Comparison of ENCODE assay signal across 9 mouse cellular contexts in the genomic region with DNA sequence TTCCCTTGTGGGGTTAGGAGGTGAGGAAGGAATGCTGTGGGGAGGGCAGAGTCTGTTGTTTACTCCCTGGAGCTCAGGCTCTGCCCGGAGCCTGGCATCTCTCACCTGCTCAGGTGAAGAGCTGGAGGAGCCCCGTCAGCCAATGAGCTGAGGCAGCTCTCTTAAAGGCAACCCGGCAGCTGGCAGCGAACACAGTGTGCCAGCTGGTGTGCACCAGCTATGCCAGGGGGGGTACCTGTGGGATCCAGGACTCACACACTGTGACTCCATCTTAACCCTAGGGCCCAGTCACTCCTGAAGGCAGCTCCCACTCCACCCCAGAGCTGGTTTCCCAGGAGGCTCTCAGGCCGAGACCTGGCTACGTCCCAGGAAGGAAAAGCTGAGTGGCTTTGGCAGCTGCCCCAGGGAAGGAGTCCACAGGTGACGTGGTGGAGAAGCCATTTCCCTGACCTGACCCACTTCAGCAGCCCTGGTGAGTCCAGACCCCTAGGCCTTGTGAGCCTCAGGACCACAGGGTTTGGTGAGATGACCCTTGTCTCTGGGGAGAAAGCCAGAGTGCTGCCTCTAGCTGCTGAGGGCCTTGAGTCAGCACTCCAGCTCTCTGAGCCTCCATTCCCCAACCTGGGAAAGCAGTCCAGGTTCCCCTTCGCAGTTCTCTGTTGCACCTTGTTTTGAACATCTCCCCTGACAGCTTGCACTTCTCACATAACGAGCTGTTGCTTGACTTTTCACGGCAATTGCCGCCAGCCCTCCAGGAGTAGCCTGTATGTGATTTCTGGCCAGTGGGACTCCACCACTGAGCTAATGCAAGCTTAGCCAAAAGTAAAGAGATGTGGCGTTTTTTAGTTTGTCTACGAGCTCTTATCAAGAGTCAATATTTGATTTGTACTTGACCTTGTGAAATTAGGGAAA. TPM values are rescaled to one million over a fixed set of nuclear protein-coding genes. Genes with fewer than 3 reads are reported as not detected.
DNase-seq lines count a peak whose midpoint lies in the region; ATAC-seq and TF ChIP-seq lines count a peak whose summit lies in the region.
"Had no signal": no experiment of that assay in that cellular context is flagged by ENCODE, and none has a peak within 500 bp of the region (broad histone marks: within the 10 kb centered on the region; RNA-seq: fewer than 3 reads in every experiment).

No protein-coding gene starts in this region.

- TF ChIP-seq EP300 in liver, postnatal 0 days (IDR thresholded peaks at IDR 0.05; ENCODE audit: low read depth) = no peak

- H3K4me1 ChIP-seq in midbrain, embryonic 11.5 days (ENCODE audit: control insufficient read depth, insufficient read depth, low read length) = no peaks in the 10 kb centered on the region
- no peaks in the 10 kb centered on the region for H3K4me1 ChIP-seq in midbrain, embryonic 16.5 days (ENCODE audit: control insufficient read depth, insufficient read depth, low read length)
- peaks cover 27% of the 10 kb centered on the region for H3K4me1 ChIP-seq in liver, postnatal 0 days (ENCODE audit: insufficient read depth)

- no peak overlapping the region for H3K4me3 ChIP-seq in midbrain, embryonic 11.5 days (ENCODE audit: low read depth, low read length)
- no peak overlapping the region for H3K4me3 ChIP-seq in midbrain, embryonic 16.5 days (ENCODE audit: low read depth, low read length)
- H3K4me3 ChIP-seq in gastrocnemius, adult 2 months = peak overlapping the region; percentile 13; the same call in 1 of the 2 replicates
- no peak overlapping the region for H3K4me3 ChIP-seq in liver, postnatal 0 days (ENCODE audit: low read depth, low read length)

- H3K4me2 ChIP-seq in midbrain, embryonic 11.5 days = no peak overlapping the region
- no peak overlapping the region for H3K4me2 ChIP-seq in midbrain, embryonic 16.5 days (ENCODE audit: low read length)
- no peak overlapping the region for H3K4me2 ChIP-seq in liver, postnatal 0 days (ENCODE audit: low read depth, low read length)

- no peaks in the 10 kb centered on the region for H3K9me3 ChIP-seq in midbrain, embryonic 11.5 days (ENCODE audit: control insufficient read depth, low read length)
- H3K9me3 ChIP-seq in midbrain, embryonic 16.5 days (replicated peaks; ENCODE audit: control insufficient read depth, low read length, poor library complexity, severe bottlenecking) = no peaks in the 10 kb centered on the region
- no peaks in the 10 kb centered on the region for H3K9me3 ChIP-seq in liver, postnatal 0 days (ENCODE audit: low read length)

- H3K36me3 ChIP-seq in midbrain, embryonic 11.5 days (ENCODE audit: control insufficient read depth, insufficient read depth, low read length) = no peaks in the 10 kb centered on the region
- H3K36me3 ChIP-seq in midbrain, embryonic 16.5 days (ENCODE audit: control insufficient read depth, insufficient read depth, low read length) = no peaks in the 10 kb centered on the region
- H3K36me3 ChIP-seq in liver, postnatal 0 days (replicated peaks; ENCODE audit: insufficient read depth, low read length) = no peaks in the 10 kb centered on the region

- no peak overlapping the region for H3K9ac ChIP-seq in midbrain, embryonic 11.5 days (ENCODE audit: low read length)
- no peak overlapping the region for H3K9ac ChIP-seq in midbrain, embryonic 16.5 days (ENCODE audit: low read depth, low read length)
- no peak overlapping the region for H3K9ac ChIP-seq in liver, postnatal 0 days (replicated peaks)

- DNase-seq in midbrain, embryonic 11.5 days (ENCODE audit: low spot score, missing footprints) = peak; percentile 57
- DNase-seq in gastrocnemius, adult 2 months = peak; percentile 70
- peak; percentile 13 for DNase-seq in liver, postnatal 0 days
- DNase-seq in urinary bladder, postnatal 14 days (ENCODE audit: low spot score) = peak; percentile 64
- DNase-seq in thymus, postnatal 0 days (ENCODE audit: low spot score) = no peak
- DNase-seq in spleen, postnatal 4 days (ENCODE audit: low spot score in 2 of 2) = no peak
- DNase-seq in frontal cortex, postnatal 36 days (ENCODE audit: low spot score in 2 of 2) = no peak
- DNase-seq: heart, adult 18-20 months had no signal

- H3K27me3 ChIP-seq in midbrain, embryonic 11.5 days (ENCODE audit: control insufficient read depth, insufficient read depth, low read length) = no peaks in the 10 kb centered on the region
- no peaks in the 10 kb centered on the region for H3K27me3 ChIP-seq in midbrain, embryonic 16.5 days (ENCODE audit: control insufficient read depth, insufficient read depth, low read depth, low read length)
- no peaks in the 10 kb centered on the region for H3K27me3 ChIP-seq in liver, postnatal 0 days (ENCODE audit: insufficient read depth, low read length)

- ATAC-seq in midbrain, embryonic 11.5 days (ENCODE audit: low FRiP score) = no peak
- ATAC-seq in midbrain, embryonic 16.5 days = no peak
- ATAC-seq in liver, postnatal 0 days = peak; percentile 56

- intact Hi-C loops in gastrocnemius, adult 2 months (cut with DNase I) = no loop called here

- H3K27ac ChIP-seq in midbrain, embryonic 11.5 days (ENCODE audit: low read depth, low read length) = no peak overlapping the region
- H3K27ac ChIP-seq in midbrain, embryonic 16.5 days (ENCODE audit: low read length) = no peak overlapping the region
- peak overlapping the region; percentile 48 for H3K27ac ChIP-seq in gastrocnemius, adult 2 months
- 0 out of 2 replicates have a peak overlapping the region, but pooled peaks have one; percentile 26 for H3K27ac ChIP-seq in liver, postnatal 0 days (ENCODE audit: low read depth)

- WGBS in midbrain, embryonic 11.5 days = 74% methylated on average over 13 of the region's 13 CpGs
- WGBS in midbrain, embryonic 16.5 days = 75% methylated on average over 13 of the region's 13 CpGs
- 69% methylated on average over 13 of the region's 13 CpGs for WGBS in liver, postnatal 0 days (ENCODE audit: insufficient replicate concordance)

- TF ChIP-seq CTCF in gastrocnemius, adult 2 months (IDR thresholded peaks at IDR 0.05) = no peak
- no peak for TF ChIP-seq CTCF in liver, postnatal 0 days (IDR thresholded peaks at IDR 0.05; ENCODE audit: low read depth)

RNA-seq across cellular contexts. Expression of a gene that starts 35.6 kb away (rescaled TPM):
- 13.9 and 14.0 TPM in 2 replicates for polyA plus RNA-seq in midbrain, embryonic 11.5 days (2014; fragmentation: Nextera tagmentation; extraction: Ambion mirVana)
- 17.7 and 18.4 TPM in 2 replicates for polyA plus RNA-seq in midbrain, embryonic 16.5 days (2015; fragmentation: Nextera tagmentation; extraction: Ambion mirVana)
- total RNA-seq in gastrocnemius, adult 2 months (2021) = 10 to 100 TPM; 90.4 to 98.4 TPM
- 10.8 and 11.0 TPM in 2 replicates for polyA plus RNA-seq in liver, postnatal 0 days (2015; fragmentation: Nextera tagmentation; extraction: Ambion mirVana)
- 17.1 and 22.8 TPM in 2 replicates for polyA plus RNA-seq in thymus, postnatal 0 days (2015; fragmentation: Nextera tagmentation; extraction: Ambion mirVana)

Comparison
In these comparisons a context has a peak if more than half of its experiments do, and no peak if none do; other contexts are left out.
1. DNase-seq: peak in midbrain, embryonic 11.5 days (single experiment), gastrocnemius, adult 2 months (single experiment), liver, postnatal 0 days (single experiment) and urinary bladder, postnatal 14 days (single experiment); none in thymus, postnatal 0 days (single experiment), spleen, postnatal 4 days (0 of 2) and frontal cortex, postnatal 36 days (0 of 2).
2. H3K27ac ChIP-seq: peak in gastrocnemius, adult 2 months (single experiment) and liver, postnatal 0 days (single experiment); none in midbrain, embryonic 11.5 days (single experiment) and midbrain, embryonic 16.5 days (single experiment).